Mouse (Mus musculus) CH12.LX (cell line): ENCODE data around the gene Paics.

ENCODE experiments used
- BHLHE40 ChIP-seq: IDR thresholded peaks from 2 replicates; pipeline ENCODE4 v1.6.1; 2011; ENCODE audit warnings: mild to moderate bottlenecking, low read depth, low read length, improper control_type of control experiment
- CHD1 ChIP-seq: IDR thresholded peaks from 2 replicates; pipeline ENCODE4 v1.6.1; 2012; ENCODE audit warnings: low read depth, low read length, improper control_type of control experiment, inconsistent platforms
- CTCF ChIP-seq, 2 experiments: IDR thresholded peaks in 1 of 2; conservative IDR thresholded peaks in 1 of 2; 2 replicates each; pipeline ENCODE4 v1.5.1; 2011 to 2012; ENCODE audit warnings: low read depth in 2 of 2, low read length in 2 of 2, improper control_type of control experiment in 1 of 2, inconsistent platforms in 1 of 2, mild to moderate bottlenecking in 1 of 2, moderate library complexity in 1 of 2
- EP300 ChIP-seq: IDR thresholded peaks from 2 replicates; pipeline ENCODE4 v1.6.1; 2011; ENCODE audit warnings: low read length, improper control_type of control experiment
- GABPA ChIP-seq: IDR thresholded peaks from 2 replicates; pipeline ENCODE4 v1.6.1; 2012; ENCODE audit warnings: low read depth, low read length, improper control_type of control experiment, inconsistent platforms; ENCODE audit not compliant: insufficient replicate concordance
- HCFC1 ChIP-seq: IDR thresholded peaks from 2 replicates; pipeline ENCODE4 v1.6.1; 2012; ENCODE audit warnings: low read depth, mild to moderate bottlenecking, inconsistent platforms, low read length, improper control_type of control experiment
- JUN ChIP-seq: IDR thresholded peaks from 2 replicates; pipeline ENCODE4 v1.6.1; 2011; ENCODE audit warnings: low read depth, mild to moderate bottlenecking, low read length, improper control_type of control experiment, moderate library complexity; ENCODE audit not compliant: insufficient read depth
- MAX ChIP-seq: IDR thresholded peaks from 2 replicates; pipeline ENCODE4 v1.6.1; 2011; ENCODE audit warnings: low read length, improper control_type of control experiment
- MEF2A ChIP-seq: IDR thresholded peaks from 2 replicates; pipeline ENCODE4 v1.6.1; 2014; ENCODE audit warnings: low read depth, mild to moderate bottlenecking, inconsistent platforms, low read length, improper control_type of control experiment, borderline replicate concordance
- POLR2A ChIP-seq: IDR thresholded peaks from 2 replicates; pipeline ENCODE4 v1.6.1; 2011; ENCODE audit warnings: low read depth, mild to moderate bottlenecking, improper control_type of control experiment, low read length
- RAD21 ChIP-seq: IDR thresholded peaks from 2 replicates; pipeline ENCODE4 v1.6.1; 2011; ENCODE audit warnings: low read depth, mild to moderate bottlenecking, low read length, improper control_type of control experiment, moderate library complexity
- TCF12 ChIP-seq: IDR thresholded peaks from 2 replicates; pipeline ENCODE4 v1.6.1; 2014; ENCODE audit warnings: low read depth, mild to moderate bottlenecking, inconsistent platforms, low read length, improper control_type of control experiment
- USF2 ChIP-seq: conservative IDR thresholded peaks from 2 replicates; pipeline ENCODE4 v1.6.1; 2011; ENCODE audit warnings: low read depth, low read length, improper control_type of control experiment
- ZC3H11A ChIP-seq: IDR thresholded peaks from 2 replicates; pipeline ENCODE4 v1.6.1; 2012; ENCODE audit warnings: low read depth, mild to moderate bottlenecking, inconsistent platforms, low read length, improper control_type of control experiment

DNA sequence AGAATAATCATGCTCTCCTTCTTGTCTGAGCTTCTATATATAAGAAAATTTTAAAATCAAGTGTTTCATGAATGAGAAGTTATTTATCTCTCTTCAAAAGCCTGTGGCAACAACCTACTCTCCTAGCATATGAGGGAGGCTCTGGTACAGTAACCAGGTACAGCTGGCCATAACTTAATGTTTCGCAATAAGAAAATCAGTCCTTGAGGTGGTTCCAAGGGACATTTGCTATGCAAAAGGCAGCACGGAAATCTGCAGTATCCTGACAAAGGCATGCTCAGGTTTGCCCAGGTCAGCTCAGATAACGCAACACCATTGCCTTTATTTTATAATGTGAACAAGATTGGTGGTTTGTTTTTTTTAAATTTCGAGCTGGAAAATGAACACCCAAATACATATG is 9.1 kb upstream of the Paics start:
- TF ChIP-seq CTCF (conservative IDR thresholded peaks at IDR 0.05 in 1 of 2, IDR thresholded peaks at IDR 0.05 in 1 of 2; ENCODE audit: low read depth in 2 of 2, low read length in 2 of 2) (no peak), ZC3H11A (no peak), HCFC1 (no peak), GABPA (no peak), POLR2A (no peak), MAX (no peak), EP300 (no peak), USF2 (no peak), CHD1 (no peak), MEF2A (no peak), RAD21 (no peak), BHLHE40 (no peak), TCF12 (no peak), JUN (no peak)
